Mouse (Mus musculus) intestine, postnatal 0 days (tissue): ENCODE data around the gene Cdc42. TPM values are rescaled to one million over a fixed set of nuclear protein-coding genes. Genes with fewer than 3 reads are reported as not detected.

Source experiments
- ATAC-seq: fragments of 200-750 bp; cut with Nextera tagmentation; 2 replicates; pipeline ENCODE4 v1.8.0; 2017; ENCODE audit warnings: mild to moderate bottlenecking, moderate TSS enrichment, moderate library complexity
- H3K27ac ChIP-seq: fragments of 300-500 bp; sonication (generic); 2 replicates; pipeline ENCODE4 v1.5.1; 2014; ENCODE audit warnings: mild to moderate bottlenecking, low read depth, low read length, moderate library complexity
- H3K27me3 ChIP-seq: fragments of 300-500 bp; sonication (generic); replicated peaks from 2 replicates; pipeline ENCODE4 v1.6.1; 2014; ENCODE audit warnings: low read length, mixed read lengths; ENCODE audit not compliant: control insufficient read depth, insufficient read depth
- H3K36me3 ChIP-seq: fragments of 300-500 bp; sonication (generic); 2 replicates; pipeline ENCODE4 v1.6.1; 2014; ENCODE audit warnings: mild to moderate bottlenecking, moderate library complexity; ENCODE audit not compliant: control insufficient read depth, insufficient read depth
- H3K4me1 ChIP-seq: fragments of 300-500 bp; sonication (generic); replicated peaks from 2 replicates; pipeline ENCODE4 v1.6.1; 2014; ENCODE audit warnings: antibody characterized with exemption, low read length, mixed read lengths; ENCODE audit not compliant: control insufficient read depth, insufficient read depth
- H3K4me2 ChIP-seq: fragments of 300-500 bp; sonication (generic); replicated peaks from 2 replicates; pipeline ENCODE4 v1.6.1; 2014; ENCODE audit warnings: low read depth, mild to moderate bottlenecking, moderate library complexity
- H3K4me3 ChIP-seq: fragments of 300-500 bp; sonication (generic); 2 replicates; pipeline ENCODE4 v1.5.1; 2014; ENCODE audit warnings: low read depth, low read length
- H3K9ac ChIP-seq: fragments of 300-500 bp; sonication (generic); 2 replicates; pipeline ENCODE4 v1.6.1; 2014; ENCODE audit warnings: mild to moderate bottlenecking, low read depth, low read length
- H3K9me3 ChIP-seq: fragments of 300-500 bp; sonication (generic); 2 replicates; pipeline ENCODE4 v1.6.1; 2016; ENCODE audit warnings: mixed run types; ENCODE audit not compliant: control insufficient read depth
- CTCF ChIP-seq: sonication (generic); IDR thresholded peaks from 2 replicates; pipeline ENCODE4 v1.5.1; 2016; ENCODE audit warnings: low read depth, mild to moderate bottlenecking, control low read depth, antibody characterized with exemption, moderate library complexity
- WGBS: fragments of 180-500 bp; shearing (Covaris S2); extraction: QIAGEN DNeasy Blood & Tissue Kit; methylation state at CpG from one replicate; pipeline ENCODE4 v1.1.7; 2014; 5-methylcytosine and 5-hydroxymethylcytosine counted together
- polyA plus RNA-seq: library from polyadenylated mRNA; unstranded; fragments of >200 nt; fragmentation: Nextera tagmentation; extraction: Ambion mirVana; gene quantifications from 2 replicates; pipeline ENCODE4 v1.2.1, GENCODE M21; 2015

Cdc42 gene
- polyA plus RNA-seq, 1 experiment from 2014 or later: 471 TPM

- Histone ChIP-seq H3K27me3 (no peaks in the 10 kb centered on the region), H3K4me1 (no peaks in the 10 kb centered on the region), H3K9me3 (no peaks in the 10 kb centered on the region), H3K9ac (no peak overlapping the region), H3K4me3 (no peak overlapping the region), H3K27ac (no peak overlapping the region), H3K4me2 (no peak overlapping the region), H3K36me3 (no peaks in the 10 kb centered on the region)
- no peak for ATAC-seq
- peak; percentile 59 for TF ChIP-seq CTCF
- WGBS: 91% methylated on average over 3 of the region's 3 CpGs
Observed at GRCm38 (mm10) chr4:137391287-137391686, 33.8 kb upstream of the Cdc42 start.

DNA sequence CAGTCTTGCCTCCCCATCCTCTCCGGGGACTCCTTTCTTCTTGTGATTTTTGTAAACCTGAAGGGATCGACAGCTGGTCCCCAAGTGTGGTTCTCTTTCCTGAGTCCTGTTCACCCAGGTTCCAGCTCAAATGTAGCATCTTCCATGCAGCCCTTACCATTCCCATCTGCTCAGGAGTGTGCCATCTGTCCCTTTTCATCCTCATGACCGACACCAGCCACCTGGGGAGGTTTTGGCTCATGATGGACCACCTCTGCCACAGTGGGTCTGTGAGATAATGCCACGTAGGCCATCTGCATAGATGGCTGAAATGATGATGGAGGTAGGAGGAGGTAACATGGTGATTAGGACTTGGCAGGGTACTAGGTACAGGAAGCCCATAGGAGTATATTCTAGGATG is 32.7 kb upstream of the Cdc42 start:
- no peak overlapping the region for H3K4me2 ChIP-seq
- H3K27ac ChIP-seq: no peak overlapping the region
- no peak for TF ChIP-seq CTCF
- no peak for ATAC-seq
- no peaks in the 10 kb centered on the region for H3K9me3 ChIP-seq
- H3K4me1 ChIP-seq: no peaks in the 10 kb centered on the region
- no peaks in the 10 kb centered on the region for H3K36me3 ChIP-seq
- H3K27me3 ChIP-seq: no peaks in the 10 kb centered on the region
- WGBS: 92% methylated on average over 4 of the region's 4 CpGs
- H3K4me3 ChIP-seq: no peak overlapping the region
- no peak overlapping the region for H3K9ac ChIP-seq

GRCm38 (mm10) chr4:137388983-137389382 is 31.5 kb upstream of the Cdc42 start:
- no peaks in the 10 kb centered on the region for H3K4me1 ChIP-seq
- 28% methylated on average over 6 of the region's 6 CpGs for WGBS
- no peak for TF ChIP-seq CTCF
- H3K4me2 ChIP-seq: peak overlapping the region; percentile 74
- H3K27me3 ChIP-seq: no peaks in the 10 kb centered on the region
- no peaks in the 10 kb centered on the region for H3K9me3 ChIP-seq
- H3K9ac ChIP-seq: peak overlapping the region; percentile 57; the same call in 1 of the 2 replicates
- H3K4me3 ChIP-seq: peak overlapping the region; percentile 52
- H3K27ac ChIP-seq: peak overlapping the region; percentile 97
- H3K36me3 ChIP-seq: no peaks in the 10 kb centered on the region
- ATAC-seq: peak; percentile 55

DNA sequence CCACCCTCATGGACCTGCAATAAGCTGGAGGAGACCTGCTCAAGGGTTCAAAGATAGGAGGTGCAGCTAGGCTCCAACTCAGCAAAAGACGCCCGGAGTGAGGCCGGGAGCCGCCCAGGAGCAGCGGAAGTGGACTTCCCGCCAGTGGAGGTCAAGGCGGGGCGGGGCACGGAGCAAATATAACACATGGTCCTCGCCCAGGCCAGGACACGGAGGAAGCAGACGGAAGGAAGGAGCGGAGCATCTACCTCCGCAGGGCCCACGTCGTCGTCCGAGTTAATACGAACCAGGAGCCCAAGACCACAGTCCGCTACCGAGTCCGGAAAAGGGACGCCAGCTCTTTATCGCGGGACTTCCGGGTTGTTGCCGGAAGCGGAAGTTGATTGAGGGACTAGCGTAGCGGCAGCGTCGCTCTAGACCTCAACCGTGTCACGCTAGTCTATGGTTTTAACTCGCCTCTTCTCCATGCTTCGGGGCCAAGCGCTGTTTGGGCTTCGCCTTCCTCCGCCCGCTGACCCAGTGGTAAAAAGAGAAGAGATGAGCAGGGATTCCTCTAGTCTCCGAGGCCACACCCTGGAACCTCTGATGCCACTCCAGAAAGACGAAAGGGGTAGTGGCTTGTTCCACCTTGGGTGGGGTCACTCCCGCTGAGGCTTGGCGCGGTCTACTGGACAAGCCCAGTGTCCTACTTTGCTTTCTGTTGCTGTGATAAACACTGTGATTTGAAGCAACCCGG is 30.7 kb upstream of the Cdc42 start:
- peak overlapping the region; percentile 74 for H3K4me2 ChIP-seq
- H3K27me3 ChIP-seq: no peaks in the 10 kb centered on the region
- H3K9me3 ChIP-seq: no peaks in the 10 kb centered on the region
- peak overlapping the region; percentile 52 for H3K4me3 ChIP-seq
- peak; percentile 85 for ATAC-seq
- no peak for TF ChIP-seq CTCF
- H3K27ac ChIP-seq: peak overlapping the region; percentile 97
- H3K4me1 ChIP-seq: no peaks in the 10 kb centered on the region
- WGBS: under 1% methylated on average over 46 of the region's 46 CpGs
- no peaks in the 10 kb centered on the region for H3K36me3 ChIP-seq
- H3K9ac ChIP-seq: peak overlapping the region; percentile 57

GRCm38 (mm10) chr4:137387482-137388058 is 30.1 kb upstream of the Cdc42 start:
- H3K4me1 ChIP-seq: no peaks in the 10 kb centered on the region
- no peaks in the 10 kb centered on the region for H3K27me3 ChIP-seq
- H3K4me2 ChIP-seq: peak overlapping the region; percentile 74
- H3K9me3 ChIP-seq: no peaks in the 10 kb centered on the region
- H3K27ac ChIP-seq: peak overlapping the region; percentile 97
- no peak for TF ChIP-seq CTCF
- under 1% methylated on average over 20 of the region's 20 CpGs for WGBS
- peak overlapping the region; percentile 57 for H3K9ac ChIP-seq
- no peaks in the 10 kb centered on the region for H3K36me3 ChIP-seq
- peak overlapping the region; percentile 52 for H3K4me3 ChIP-seq
- no peak for ATAC-seq

DNA sequence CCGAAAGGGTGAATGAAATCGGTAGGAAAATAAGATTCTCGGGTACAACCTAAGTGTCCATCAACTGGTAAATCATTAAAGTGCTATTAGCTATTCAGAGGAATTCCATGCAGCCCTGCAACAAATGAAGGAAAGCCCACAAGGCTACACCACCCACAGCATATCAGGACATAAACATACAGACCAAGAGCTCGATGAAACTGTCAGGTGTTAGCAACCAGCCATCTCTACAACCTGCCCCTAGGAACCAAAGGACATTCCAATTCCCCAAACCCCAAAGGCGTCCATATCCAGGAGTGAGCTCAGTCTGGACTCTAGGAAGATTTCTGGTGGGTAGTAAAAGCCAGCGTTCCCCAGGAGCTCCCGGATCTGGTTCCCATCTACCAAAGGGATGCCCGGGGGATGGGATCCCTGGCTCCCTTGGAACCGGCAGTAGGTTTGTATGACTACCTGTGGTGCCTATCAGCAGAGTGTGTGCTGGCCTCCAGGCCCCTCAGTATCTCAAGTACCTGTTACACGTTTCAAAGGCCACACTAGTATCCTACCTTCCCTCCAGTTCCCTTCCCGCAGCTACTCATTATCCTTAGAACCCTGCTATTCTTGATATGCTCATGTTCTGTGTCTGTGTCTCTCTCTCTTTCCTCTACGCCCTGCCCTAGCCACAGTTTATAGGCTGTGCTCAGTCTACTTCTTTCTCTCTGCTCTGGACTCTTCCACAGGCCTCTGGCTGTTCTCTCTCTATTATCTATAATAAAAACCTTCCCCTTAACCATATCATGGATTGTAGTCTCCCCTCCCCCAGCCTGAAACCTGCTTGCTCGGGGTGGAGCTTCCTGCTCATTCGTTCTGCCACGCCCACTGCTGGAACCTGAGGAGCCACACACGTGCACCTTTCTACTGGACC is 23.4 kb upstream of the Cdc42 start:
- Histone ChIP-seq H3K4me2 (peak overlapping the region; percentile 50), H3K4me3 (0 out of 2 replicates have a peak overlapping the region, but pooled peaks have one; percentile 1), H3K9ac (no peak overlapping the region), H3K9me3 (no peaks in the 10 kb centered on the region), H3K4me1 (no peaks in the 10 kb centered on the region), H3K27me3 (no peaks in the 10 kb centered on the region), H3K36me3 (no peaks in the 10 kb centered on the region), H3K27ac (peak overlapping the region; percentile 82)
- no peak for TF ChIP-seq CTCF
- peak; percentile 89 for ATAC-seq
- 24% methylated on average over 15 of the region's 16 CpGs for WGBS
